Mouse (Mus musculus) heart, embryonic 10.5 days (tissue): Measurements from ENCODE around the gene Pdzk1ip1. TPM values are rescaled to one million over a fixed set of nuclear protein-coding genes. Genes with fewer than 3 reads are reported as not detected.

Experiments
- DNase-seq: peaks from one replicate; pipeline ENCODE4 v3.0.0-alpha.2; 2017; ENCODE audit warnings: low spot score
- H3K27ac ChIP-seq: fragments of 300-500 bp; sonication (generic); 2 replicates; pipeline ENCODE4 v1.5.1; 2016; ENCODE audit warnings: mild to moderate bottlenecking
- H3K27me3 ChIP-seq: fragments of 300-500 bp; sonication (generic); 2 replicates; pipeline ENCODE4 v1.6.1; 2016; ENCODE audit warnings: mild to moderate bottlenecking; ENCODE audit not compliant: poor library complexity, insufficient read depth, severe bottlenecking
- H3K36me3 ChIP-seq: fragments of 300-500 bp; sonication (generic); 2 replicates; pipeline ENCODE4 v1.6.1; 2016; ENCODE audit warnings: mild to moderate bottlenecking, moderate library complexity
- H3K4me1 ChIP-seq: fragments of 300-500 bp; sonication (generic); 2 replicates; pipeline ENCODE4 v1.6.1; 2016; ENCODE audit warnings: mild to moderate bottlenecking
- H3K4me3 ChIP-seq: fragments of 300-500 bp; sonication (generic); 2 replicates; pipeline ENCODE4 v1.5.1; 2016; ENCODE audit warnings: mild to moderate bottlenecking, moderate library complexity
- H3K9me3 ChIP-seq: fragments of 300-500 bp; sonication (generic); 2 replicates; pipeline ENCODE4 v1.6.1; 2016; ENCODE audit warnings: mild to moderate bottlenecking, moderate library complexity
- WGBS: fragments of 180-500 bp; shearing (Covaris S2); methylation state at CpG from one replicate; pipeline ENCODE4 v1.1.7; 2016; 5-methylcytosine and 5-hydroxymethylcytosine counted together
- polyA plus RNA-seq: library from polyadenylated mRNA; unstranded; fragments of >200 nt; fragmentation: Nextera tagmentation; extraction: Ambion mirVana; gene quantifications from 2 replicates; pipeline ENCODE4 v1.2.1, GENCODE M21; 2016

Pdzk1ip1 gene
- polyA plus RNA-seq, 1 experiment from 2014 or later = 19.5 TPM

DNA sequence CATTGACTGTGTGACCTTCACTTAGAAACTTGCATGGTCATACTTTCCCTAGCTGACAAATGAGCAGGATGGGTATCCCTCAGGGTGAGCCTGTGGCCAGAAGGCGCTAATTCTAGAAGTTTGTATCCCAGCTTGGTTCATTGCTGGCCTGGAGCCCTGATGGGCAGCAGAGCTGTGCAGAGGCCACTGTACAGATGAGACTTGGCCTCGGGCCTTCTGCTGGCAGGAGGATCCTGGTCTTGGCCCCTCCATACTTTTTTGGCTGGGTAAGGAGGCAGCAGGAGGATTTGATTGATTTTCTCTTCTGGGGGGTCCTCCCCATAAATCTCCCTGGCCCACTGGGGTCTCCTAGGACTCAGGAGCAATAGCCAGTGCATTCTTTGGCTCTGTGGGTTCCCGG is 5.5 kb upstream of the Pdzk1ip1 start:
- Histone ChIP-seq H3K36me3 (no peaks in the 10 kb centered on the region), H3K27ac (no peak overlapping the region), H3K27me3 (peaks cover 64% of the 10 kb centered on the region), H3K4me1 (peaks cover 15% of the 10 kb centered on the region), H3K9me3 (no peaks in the 10 kb centered on the region), H3K4me3 (no peak overlapping the region)
- no peak for DNase-seq
- 79% methylated on average over 3 of the region's 3 CpGs for WGBS

- WGBS = 17% methylated on average over 6 of the region's 6 CpGs
Measured at GRCm38 (mm10) chr4:115085522-115086095, 2.9 kb upstream of the Pdzk1ip1 start.

GRCm38 (mm10) chr4:115086257-115086656 is 2.3 kb upstream of the Pdzk1ip1 start:
- H3K9me3 ChIP-seq = no peaks in the 10 kb centered on the region
- DNase-seq = no peak
- H3K27ac ChIP-seq = no peak overlapping the region
- WGBS = 60% methylated on average over 4 of the region's 4 CpGs
- peaks cover 7% of the 10 kb centered on the region for H3K4me1 ChIP-seq
- no peak overlapping the region for H3K4me3 ChIP-seq
- H3K36me3 ChIP-seq = no peaks in the 10 kb centered on the region
- H3K27me3 ChIP-seq = peaks cover 84% of the 10 kb centered on the region

More at GRCm38 (mm10) chr4:115085522-115086095, 2.9 kb upstream of the Pdzk1ip1 start:
- Histone ChIP-seq H3K27ac (no peak overlapping the region), H3K4me3 (no peak overlapping the region), H3K27me3 (peaks cover 78% of the 10 kb centered on the region), H3K36me3 (no peaks in the 10 kb centered on the region), H3K4me1 (peaks cover 7% of the 10 kb centered on the region), H3K9me3 (no peaks in the 10 kb centered on the region)
- DNase-seq = no peak

DNA sequence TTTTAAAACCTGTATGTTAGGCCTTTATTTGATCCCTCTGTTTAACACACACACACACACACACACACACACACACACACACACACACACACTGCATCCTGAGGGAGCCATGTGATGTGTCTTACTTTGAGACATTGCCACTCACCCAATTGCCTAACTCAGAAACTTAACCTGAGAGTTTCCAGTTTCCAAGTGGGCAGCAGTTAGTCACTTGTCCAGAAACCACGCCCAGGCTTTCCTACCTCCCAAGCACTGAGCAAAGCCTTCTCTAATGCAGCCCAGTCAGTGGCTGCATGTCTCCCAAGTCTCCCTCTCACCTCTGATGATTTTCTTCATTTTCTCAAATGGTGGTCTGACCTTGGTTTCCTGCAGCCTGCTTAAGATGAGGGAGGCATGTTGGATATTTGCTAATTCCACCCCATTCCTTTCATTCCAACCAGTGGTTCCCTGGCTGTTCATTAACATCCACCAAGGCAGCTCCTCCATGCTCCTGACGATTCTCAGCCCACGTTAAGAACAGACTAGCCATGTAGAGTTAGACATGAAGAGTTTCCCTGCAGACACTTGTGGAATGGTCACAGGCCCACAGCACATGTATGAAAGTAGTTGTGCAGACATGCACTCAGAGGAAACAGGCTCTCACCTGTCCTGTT is 1.6 kb upstream of the Pdzk1ip1 start:
- no peaks in the 10 kb centered on the region for H3K36me3 ChIP-seq
- DNase-seq = no peak
- H3K4me3 ChIP-seq = no peak overlapping the region
- whole genome bisulfite sequencing = 56% methylated on average over 3 of the region's 3 CpGs
- H3K4me1 ChIP-seq = peaks cover 7% of the 10 kb centered on the region
- H3K27me3 ChIP-seq = peaks cover 82% of the 10 kb centered on the region
- no peak overlapping the region for H3K27ac ChIP-seq
- H3K9me3 ChIP-seq = no peaks in the 10 kb centered on the region

GRCm38 (mm10) chr4:115090592-115090991 is 2.1 kb downstream of the Pdzk1ip1 start:
- H3K27me3 ChIP-seq = peaks cover 82% of the 10 kb centered on the region
- no peak overlapping the region for H3K4me3 ChIP-seq
- H3K27ac ChIP-seq = peak overlapping the region; percentile 12; the same call in 1 of the 2 replicates
- no peaks in the 10 kb centered on the region for H3K36me3 ChIP-seq
- WGBS = 47% methylated on average over 2 of the region's 2 CpGs
- H3K9me3 ChIP-seq = no peaks in the 10 kb centered on the region
- no peak for DNase-seq
- H3K4me1 ChIP-seq = peaks cover 10% of the 10 kb centered on the region

GRCm38 (mm10) chr4:115091806-115092205 is 3.3 kb downstream of the Pdzk1ip1 start:
- no peaks in the 10 kb centered on the region for H3K36me3 ChIP-seq
- no peak overlapping the region for H3K4me3 ChIP-seq
- H3K4me1 ChIP-seq = peaks cover 22% of the 10 kb centered on the region
- DNase-seq = no peak
- H3K27ac ChIP-seq = no peak overlapping the region
- 77% methylated on average over 3 of the region's 3 CpGs for WGBS
- peaks cover 89% of the 10 kb centered on the region for H3K27me3 ChIP-seq
- H3K9me3 ChIP-seq = no peaks in the 10 kb centered on the region

DNA sequence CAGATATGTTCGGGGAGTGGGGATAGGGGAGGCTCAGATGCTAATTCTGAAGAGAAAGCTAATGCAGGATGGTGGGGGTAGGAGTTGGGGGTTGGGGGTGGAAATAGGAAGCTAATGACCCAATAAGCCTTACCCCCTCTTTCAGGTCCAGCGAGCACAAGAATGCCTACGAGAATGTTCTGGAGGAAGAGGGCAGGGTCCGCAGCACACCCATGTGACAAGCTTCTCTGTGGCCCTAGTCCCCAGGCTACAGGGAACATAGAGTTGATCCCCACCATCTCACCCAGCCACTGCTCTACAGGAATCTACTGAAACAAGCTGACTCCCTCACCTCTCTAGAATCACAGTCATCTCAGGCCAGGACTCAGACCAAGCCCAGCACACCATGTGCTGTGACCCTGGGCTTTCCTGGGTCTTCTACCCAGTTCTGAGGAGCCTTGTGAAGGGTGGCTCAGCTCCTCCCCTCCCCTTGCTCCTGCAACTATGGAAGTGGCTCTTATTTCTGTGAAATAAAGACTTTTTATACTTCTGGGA is 4.9 kb downstream of the Pdzk1ip1 start:
- H3K27ac ChIP-seq = peak overlapping the region; percentile 56; the same call in 1 of the 2 replicates
- WGBS = 65% methylated on average over 4 of the region's 4 CpGs
- H3K27me3 ChIP-seq = peaks cover 76% of the 10 kb centered on the region

DNA sequence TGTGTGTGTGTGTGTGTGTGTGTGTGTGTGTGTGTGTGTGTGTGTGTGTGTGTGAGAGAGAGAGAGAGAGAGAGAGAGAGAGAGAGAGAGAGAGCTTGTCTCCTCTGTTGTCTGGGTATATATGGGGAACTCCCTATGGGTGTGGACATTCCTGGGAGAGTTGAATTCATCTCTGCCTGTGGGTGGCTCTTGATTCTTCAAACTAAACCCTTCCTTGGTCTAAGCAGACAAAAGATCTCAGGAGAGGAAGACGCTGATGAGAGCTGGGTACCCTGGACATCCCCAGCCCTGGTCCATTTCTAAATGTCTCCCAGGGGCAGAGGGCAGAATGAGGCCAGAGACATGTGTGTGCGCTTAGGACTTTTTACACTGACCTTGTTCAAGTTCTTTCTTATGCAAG is 5.5 kb downstream of the Pdzk1ip1 start:
- peaks cover 19% of the 10 kb centered on the region for H3K4me1 ChIP-seq
- WGBS = 86% methylated on average over 2 of the region's 2 CpGs
- H3K36me3 ChIP-seq = no peaks in the 10 kb centered on the region
- peaks cover 70% of the 10 kb centered on the region for H3K27me3 ChIP-seq
- peak overlapping the region; percentile 70; the same call in 1 of the 2 replicates for H3K27ac ChIP-seq
- no peak overlapping the region for H3K4me3 ChIP-seq
- no peaks in the 10 kb centered on the region for H3K9me3 ChIP-seq
- DNase-seq = peak; percentile 72

More for the DNA sequence above, 4.9 kb downstream of the Pdzk1ip1 start:
- no peak overlapping the region for H3K4me3 ChIP-seq
- H3K36me3 ChIP-seq = no peaks in the 10 kb centered on the region
- no peaks in the 10 kb centered on the region for H3K9me3 ChIP-seq
- H3K4me1 ChIP-seq = peaks cover 25% of the 10 kb centered on the region
- DNase-seq = peak; percentile 72

GRCm38 (mm10) chr4:115095671-115096434 is 7.3 kb downstream of the Pdzk1ip1 start:
- Histone ChIP-seq H3K9me3 (no peaks in the 10 kb centered on the region), H3K4me1 (peaks cover 18% of the 10 kb centered on the region), H3K27me3 (peaks cover 59% of the 10 kb centered on the region), H3K4me3 (peak overlapping the region; percentile 61), H3K36me3 (no peaks in the 10 kb centered on the region), H3K27ac (peak overlapping the region; percentile 54)
- DNase-seq = peak; percentile 98
- under 1% methylated on average over 30 of the region's 31 CpGs for WGBS

DNA sequence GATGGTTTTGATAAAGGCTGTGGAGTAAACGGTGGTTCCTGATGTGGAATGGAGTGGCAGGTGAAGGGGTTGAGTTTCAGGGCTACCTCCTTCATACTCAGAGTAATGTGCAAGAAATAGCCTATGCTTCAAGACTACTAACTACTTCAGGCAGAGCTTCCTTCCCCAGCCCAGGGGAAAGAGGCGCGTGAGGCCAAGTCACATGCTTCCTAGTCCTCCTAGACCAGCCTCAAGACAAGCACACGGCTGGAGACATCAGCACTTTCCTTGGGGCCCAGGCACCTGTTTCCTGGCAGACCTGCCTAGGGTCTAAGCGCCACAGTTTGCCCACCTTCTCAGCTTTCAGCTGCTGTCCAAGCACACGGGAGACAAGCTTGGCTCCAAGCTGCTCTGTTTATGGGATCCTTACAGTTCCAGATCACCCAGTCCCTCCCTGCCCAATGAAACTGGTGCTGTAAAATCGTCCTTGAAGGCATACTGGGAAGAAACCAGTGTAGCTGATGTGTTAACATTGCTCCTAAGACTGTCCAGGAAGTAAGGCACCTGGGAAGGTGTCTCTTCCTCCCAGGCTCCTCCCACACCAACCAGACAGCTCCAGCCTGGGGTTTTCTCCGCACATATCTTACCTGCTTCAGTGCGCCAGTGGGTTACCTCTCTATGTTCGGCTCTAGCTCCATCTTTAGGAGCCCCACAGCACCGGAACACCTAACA is 8.1 kb downstream of the Pdzk1ip1 start:
- Histone ChIP-seq H3K36me3 (no peaks in the 10 kb centered on the region), H3K9me3 (no peaks in the 10 kb centered on the region), H3K4me3 (peak overlapping the region; percentile 61), H3K27me3 (peaks cover 55% of the 10 kb centered on the region), H3K27ac (peak overlapping the region; percentile 75; the same call in 1 of the 2 replicates), H3K4me1 (peaks cover 18% of the 10 kb centered on the region)
- DNase-seq = no peak
- WGBS = 12% methylated on average over 11 of the region's 11 CpGs

GRCm38 (mm10) chr4:115097146-115097496 is 8.6 kb downstream of the Pdzk1ip1 start:
- Histone ChIP-seq H3K4me1 (peaks cover 18% of the 10 kb centered on the region), H3K9me3 (no peaks in the 10 kb centered on the region), H3K36me3 (no peaks in the 10 kb centered on the region), H3K4me3 (peak overlapping the region; percentile 61; the same call in 1 of the 2 replicates), H3K27ac (peak overlapping the region; percentile 75; the same call in 1 of the 2 replicates), H3K27me3 (peaks cover 54% of the 10 kb centered on the region)
- under 1% methylated on average over 6 of the region's 6 CpGs for WGBS
- DNase-seq = no peak

DNA sequence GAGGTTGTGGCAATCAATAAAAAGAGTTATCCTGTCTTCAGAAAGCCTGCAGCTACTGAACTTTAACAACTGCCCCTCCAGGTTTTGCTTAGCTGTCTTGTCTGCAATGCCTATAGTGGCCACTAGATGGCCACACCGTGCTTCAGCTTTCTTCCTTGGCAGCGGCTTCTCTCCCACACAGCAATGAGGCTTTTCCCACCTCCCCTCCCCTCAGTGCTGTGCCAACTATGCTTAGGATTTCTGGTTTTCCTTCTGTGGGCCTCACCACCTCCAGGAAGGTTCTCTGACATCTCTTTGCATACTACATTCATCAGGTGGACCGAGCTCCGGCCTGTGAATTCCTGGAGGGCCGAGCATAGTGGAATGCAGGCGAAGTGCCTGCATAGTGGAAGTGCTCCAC is 13.2 kb downstream of the Pdzk1ip1 start:
- Histone ChIP-seq H3K36me3 (no peaks in the 10 kb centered on the region), H3K27me3 (peaks cover 10% of the 10 kb centered on the region), H3K27ac (no peak overlapping the region), H3K9me3 (no peaks in the 10 kb centered on the region), H3K4me1 (peaks cover 4% of the 10 kb centered on the region), H3K4me3 (peak overlapping the region; percentile 29; the same call in 1 of the 2 replicates)
- WGBS = 41% methylated on average over 6 of the region's 6 CpGs
- DNase-seq = no peak
